Mouse (Mus musculus) stomach, postnatal 0 days (tissue): ENCODE data around the gene Isg20.

Experiments used
- CTCF ChIP-seq: IDR thresholded peaks from 2 replicates; pipeline ENCODE4 v1.5.1; 2016; ENCODE audit warnings: antibody characterized with exemption, low read depth, mild to moderate bottlenecking, moderate library complexity
- EP300 ChIP-seq: optimal IDR thresholded peaks from 2 replicates; pipeline ENCODE3; 2016; ENCODE audit warnings: antibody characterized with exemption

GRCm38 (mm10) chr7:78918686-78919085 lies 5.5 kb downstream of the Isg20 start:
- TF ChIP-seq CTCF (no peak), EP300 (no peak)
